Mouse (Mus musculus) effector memory CD4-positive, alpha-beta T cell, adult 5 months (primary cell): ENCODE measurements around the gene Rgs13. TPM values are rescaled to one million over a fixed set of nuclear protein-coding genes. Genes with fewer than 3 reads are reported as not detected.

Experiments used
- polyA plus RNA-seq: library from polyadenylated mRNA; unstranded; fragments of 100-300 nt; shearing (Covaris generic); gene quantifications from one replicate; pipeline ENCODE4 v1.2.1, GENCODE M21; 2017

The Rgs13 gene
- not detected for polyA plus RNA-seq

GRCm38 (mm10) chr1:144177166-144177565 is at the start of gene Rgs13:
Gene Rgs13 (minus strand): TSS chr1:144177372.

Other genes with a start within 250 kb of the Rgs13 start
- gene Rgs2, start 173.2 kb downstream of the Rgs13 start, polyA plus RNA-seq, result 246 TPM
- gene Rgs1, start 71.9 kb upstream of the Rgs13 start, polyA plus RNA-seq, result 403 TPM